Mouse (Mus musculus) erythroid progenitor cell, adult 5-6 weeks (primary cell): ENCODE results near the gene Muc13. TPM values are rescaled to one million over a fixed set of nuclear protein-coding genes. Genes with fewer than 3 reads are reported as not detected.

Experiments
- ATAC-seq: replicated peaks from 2 replicates; pipeline ENCODE4 v1.8.0; 2016; ENCODE audit warnings: moderate number of reproducible peaks, mild to moderate bottlenecking, moderate TSS enrichment, inconsistent platforms; ENCODE audit not compliant: poor library complexity, low FRiP score, severe bottlenecking
- total RNA-seq, 2 experiments: library from RNA; stranded (forward) in 1 of 2; stranded (reverse) in 1 of 2; fragments of 150-400 nt in 1 of 2; fragments of 186-747, 209-891 nt in 1 of 2; gene quantifications; 2 replicates each; pipeline versions ENCODE4 v1.2.3 to v1.2.4; 2015 to 2017; ENCODE audit warnings: low replicate concordance in 2 of 2

Muc13 gene
- total RNA-seq, 2 experiments from 2014 or later, result 1.2 to 6.3 TPM

DNA sequence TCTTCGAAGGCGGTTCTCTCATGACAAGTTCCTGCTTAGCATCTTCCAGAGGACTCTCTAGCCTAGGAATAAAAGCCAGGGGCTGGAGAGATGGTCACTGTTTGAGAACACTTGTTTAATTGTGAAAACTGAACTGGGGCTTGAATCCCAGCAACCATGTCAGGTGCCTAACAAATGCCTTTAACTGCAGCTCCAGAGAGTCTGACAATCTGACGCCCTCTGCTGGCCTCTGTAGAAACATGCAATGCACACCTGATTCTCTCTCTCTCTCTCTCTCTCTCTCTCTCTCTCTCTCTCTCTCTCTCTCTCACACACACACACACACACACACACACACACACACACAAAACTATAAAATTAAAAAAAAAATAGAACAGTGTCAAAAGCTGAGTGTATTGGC is 16.2 kb downstream of the Muc13 start:
- no peak for ATAC-seq

DNA sequence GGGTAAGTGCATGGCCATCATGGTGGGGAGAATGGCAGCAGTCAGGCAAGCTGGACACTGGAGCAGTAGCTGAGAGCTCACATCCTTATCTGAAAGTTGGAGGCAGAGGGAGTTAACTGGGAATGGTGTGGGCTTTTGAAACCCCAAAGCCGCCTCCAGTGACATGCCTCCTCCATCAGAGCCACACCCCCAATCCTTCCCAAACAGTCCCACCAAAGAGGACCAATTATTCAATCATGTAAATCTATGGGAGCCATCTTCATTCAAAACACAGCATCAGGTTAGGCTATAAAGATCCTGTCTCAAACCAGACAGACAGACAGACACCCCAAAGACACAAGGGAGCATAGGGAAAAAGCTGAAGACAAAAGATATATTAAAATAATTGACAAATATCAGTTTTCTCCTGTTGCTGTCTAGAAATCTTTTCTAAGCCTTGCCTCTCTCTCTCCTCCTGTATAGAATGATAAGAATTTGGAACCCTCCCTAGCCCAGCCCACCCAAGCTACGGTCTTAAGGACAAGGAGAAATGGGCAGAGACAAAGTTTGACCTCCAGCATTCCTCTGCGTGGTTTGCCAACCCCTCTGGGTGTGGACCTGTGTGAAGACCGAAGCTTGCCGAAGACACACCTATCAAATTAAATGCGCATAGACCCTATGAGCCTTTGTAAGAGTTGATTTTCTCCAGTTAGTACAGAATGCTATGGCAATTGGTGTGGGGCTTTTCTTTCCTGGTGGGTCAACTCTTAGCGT is 24.8 kb downstream of the Muc13 start:
- ATAC-seq, result no peak

DNA sequence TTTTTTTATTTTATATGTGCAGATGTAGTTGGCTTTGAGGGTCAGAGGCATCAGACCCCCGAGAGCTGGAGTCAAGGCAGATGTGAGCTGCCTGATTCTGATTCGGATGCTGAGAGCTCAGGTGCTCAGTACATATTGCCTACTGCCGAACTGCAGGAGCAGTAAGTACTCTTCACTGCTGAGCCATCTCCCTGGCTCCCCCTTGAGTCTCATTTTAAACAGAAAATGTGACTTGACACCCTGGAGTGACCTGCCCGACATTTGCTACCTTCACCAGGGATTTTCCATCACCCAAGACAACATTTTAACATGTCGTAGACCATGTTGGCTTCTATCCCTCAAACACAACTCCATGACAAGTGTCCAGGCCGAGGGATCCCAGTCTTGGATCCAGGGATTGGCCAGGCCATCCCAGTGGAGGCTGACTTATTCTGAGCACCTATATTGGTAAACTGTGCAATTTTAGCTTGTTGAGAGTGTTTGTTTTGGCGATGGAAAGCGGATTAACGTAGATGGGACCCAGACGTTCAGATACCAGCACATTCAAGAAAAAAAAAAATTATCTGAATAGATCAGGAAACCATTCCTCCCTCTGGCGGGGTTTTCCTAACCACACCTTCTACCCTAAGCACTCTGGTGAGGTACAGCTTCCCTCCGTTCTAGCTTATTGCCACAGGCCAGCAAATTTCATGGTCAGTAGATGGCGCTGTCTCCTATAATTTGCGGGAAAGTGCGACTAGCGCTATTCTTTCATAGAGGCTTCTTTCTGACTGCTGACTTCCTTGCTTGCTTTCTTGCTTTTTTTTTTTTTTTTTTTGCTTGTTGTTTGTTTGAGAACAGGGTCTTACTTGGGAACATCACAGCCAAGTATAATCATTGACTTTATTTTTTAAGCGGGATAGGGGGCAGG is 26.7 kb downstream of the Muc13 start:
- no peak; the same call in 1 of the 2 replicates for ATAC-seq

DNA sequence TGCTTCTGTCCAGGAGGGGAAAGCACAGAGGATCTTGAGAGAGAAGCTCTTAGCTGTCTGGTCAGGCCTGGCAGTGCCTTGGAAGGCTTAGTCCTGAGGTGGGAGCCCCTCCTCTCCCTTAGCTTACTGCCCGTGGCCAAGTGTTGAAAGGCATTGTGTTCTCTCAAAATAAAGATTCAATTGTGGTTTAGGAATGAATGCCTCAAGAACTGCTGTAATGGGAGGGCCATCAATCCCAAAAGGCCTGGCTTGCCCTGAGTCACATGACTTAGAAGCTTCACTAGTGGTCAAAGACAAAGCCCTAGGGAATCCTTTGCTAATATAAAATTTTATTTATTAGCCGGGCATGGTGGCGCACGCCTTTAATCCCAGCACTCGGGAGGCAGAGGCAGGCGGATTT is 30.8 kb downstream of the Muc13 start:
- no peak for ATAC-seq

DNA sequence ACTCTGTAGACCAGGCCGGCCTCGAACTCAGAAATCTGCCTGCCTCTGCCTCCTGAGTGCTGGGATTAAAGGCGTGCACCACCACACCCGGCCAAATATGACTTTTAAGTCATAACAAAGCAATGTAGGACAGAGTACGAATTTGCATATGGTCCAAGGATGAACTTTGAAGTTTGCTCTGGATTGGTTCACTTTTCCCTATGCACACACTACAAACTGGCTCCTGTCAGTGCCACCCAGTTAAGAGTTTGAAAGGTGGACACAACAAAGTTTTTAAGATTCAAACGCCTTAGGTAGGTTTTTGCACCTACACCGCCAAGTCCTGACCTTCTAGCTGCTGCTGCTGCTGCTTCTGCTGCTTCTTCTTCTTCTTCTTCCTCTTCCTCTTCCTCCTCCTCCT is 34.7 kb downstream of the Muc13 start:
- ATAC-seq, result no peak

DNA sequence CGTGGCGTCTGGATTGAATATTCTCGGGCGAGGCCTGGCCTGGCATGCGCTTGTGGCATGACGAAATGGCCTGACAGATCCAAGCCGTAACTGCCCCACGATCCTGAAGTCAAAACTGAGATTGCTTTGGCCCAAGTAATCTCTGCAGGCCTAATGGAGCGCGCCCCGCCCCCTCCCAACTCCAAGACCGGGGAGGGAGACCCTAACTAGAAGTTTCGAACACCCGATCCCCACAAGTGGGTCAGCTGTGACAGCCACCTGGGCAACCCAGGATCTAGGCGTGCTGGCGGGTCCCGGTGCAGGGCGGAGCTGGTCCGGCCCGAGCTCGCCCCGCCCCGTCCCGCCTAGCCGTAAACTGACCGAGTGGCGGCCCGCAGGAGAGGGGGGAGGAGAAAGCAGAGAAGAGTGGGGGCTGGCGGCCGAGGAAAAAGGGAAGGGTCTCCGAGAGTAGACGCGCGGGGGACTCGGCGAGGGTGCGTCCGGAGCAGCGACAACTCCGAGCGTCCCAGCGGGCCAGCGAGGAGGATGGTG is 35.5 kb downstream of the Muc13 start, which contains the start of gene Itgb5:
Gene Itgb5 (plus strand): TSS at position 365 of the 531 bp plus-strand sequence.
- ATAC-seq, result no peak

DNA sequence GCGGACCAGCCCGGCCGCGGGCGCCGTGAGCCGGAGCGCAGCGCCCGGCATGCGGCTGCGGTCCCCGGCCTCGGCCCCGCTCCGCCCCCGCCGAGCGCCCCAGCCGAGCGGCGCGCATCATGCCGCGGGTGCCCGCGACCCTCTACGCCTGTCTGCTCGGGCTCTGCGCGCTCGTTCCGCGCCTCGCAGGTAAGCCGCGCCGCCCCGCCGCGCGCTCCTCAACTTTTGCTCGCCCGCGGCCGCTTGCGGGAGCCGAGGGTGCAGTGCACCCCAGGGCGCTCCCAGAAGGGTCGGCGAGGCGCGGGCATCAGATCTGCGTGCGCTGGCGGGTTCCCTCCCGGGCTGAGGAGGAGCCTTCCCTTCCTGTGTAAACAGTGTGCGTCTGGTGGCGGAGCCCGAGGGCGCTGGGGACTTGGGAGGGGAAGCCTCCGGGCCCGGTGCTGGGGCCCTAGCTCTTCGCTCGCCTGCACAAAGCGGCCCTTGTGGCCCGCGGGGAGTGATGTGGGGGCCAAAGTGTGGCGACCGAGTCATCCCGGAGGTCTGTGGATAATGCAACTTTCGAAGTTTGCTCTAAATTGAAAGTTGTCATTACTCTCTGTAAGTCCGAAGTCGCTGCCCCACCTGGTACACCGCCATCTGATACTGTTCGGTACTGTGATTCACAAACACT is 36.1 kb downstream of the Muc13 start:
- no peak for ATAC-seq

DNA sequence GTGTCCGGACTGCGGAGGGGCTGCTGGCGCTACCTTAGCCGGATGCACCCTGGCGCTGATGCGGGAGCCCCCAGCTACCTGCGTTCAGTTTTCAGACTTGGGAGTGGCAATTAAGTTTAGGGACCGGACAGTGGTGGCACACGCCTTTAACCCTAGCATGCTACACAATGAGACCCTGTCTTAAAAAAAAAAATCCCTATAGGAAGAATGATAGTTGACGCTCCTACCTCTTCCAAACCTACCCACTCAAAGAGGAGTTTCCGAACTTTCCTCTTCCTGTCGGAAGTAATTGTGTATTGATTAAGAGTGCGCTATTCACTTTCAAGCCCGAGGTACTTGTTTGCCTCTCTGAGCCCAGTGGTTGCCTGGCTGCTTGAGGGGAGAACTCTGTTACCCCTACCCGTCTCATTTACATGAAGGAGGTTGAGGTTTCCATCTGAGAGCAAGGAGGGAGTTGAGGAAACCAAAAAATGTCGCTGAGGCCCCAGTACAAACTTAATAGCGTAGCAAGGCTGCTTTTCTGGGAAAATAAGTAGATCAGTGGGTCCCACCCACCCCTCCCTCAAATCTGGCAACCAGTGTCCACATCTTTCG is 36.8 kb downstream of the Muc13 start:
- no peak for ATAC-seq

DNA sequence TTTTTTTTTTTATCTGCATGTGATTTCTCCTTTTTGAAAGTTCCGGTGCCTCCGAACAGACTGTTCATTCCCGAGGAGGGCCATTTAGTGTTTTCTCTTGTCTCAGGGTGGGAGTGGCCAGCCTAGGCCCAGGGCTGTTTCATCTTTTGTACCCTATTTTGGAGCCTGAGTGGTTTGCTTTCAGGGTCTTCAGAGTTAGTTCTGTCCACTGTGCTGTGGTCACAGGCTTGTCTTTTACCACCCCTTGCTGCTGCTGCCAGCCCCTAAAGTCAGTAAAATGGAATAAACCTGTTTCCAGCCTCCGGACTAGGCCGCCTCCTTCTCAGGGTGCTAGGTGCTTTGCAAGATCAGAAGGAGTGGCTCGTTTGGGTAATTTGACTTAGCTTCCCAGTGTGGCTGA is 38.2 kb downstream of the Muc13 start:
- ATAC-seq, result 0 out of 2 replicates have a peak, but pooled peaks have one; percentile 30

DNA sequence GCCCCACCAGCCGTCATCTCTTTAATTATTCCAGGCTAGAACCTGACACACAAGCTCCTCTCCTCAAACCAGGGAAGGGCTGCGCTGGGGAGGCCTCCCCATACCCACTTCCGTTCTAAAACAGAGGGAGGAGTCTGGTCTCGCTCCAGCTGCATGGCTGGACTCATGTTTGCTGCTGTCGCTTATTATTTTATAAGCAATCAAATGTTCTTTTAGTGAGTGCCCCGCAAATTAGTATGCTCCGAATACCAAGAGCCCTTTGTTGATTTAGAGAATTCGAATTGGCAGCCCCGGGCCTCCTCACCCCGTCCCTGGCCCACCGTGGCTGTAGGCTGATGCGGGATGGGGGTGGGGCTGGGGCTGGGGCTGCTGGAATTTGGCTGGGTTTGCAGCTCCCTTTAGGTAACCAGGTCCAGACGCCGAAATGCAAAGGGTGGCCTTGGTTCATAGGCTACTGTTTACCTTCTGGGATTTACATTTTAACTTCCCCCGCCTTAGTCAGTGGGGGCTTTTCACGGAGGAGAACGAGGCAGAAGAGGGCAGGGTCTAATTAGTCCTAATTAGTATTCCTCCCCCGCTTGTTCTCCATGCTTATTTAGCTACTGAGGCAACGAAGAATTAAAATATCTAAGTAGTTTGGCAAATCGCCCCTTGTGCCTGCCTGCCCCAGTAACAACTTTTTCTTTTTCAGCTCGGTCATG is 39.0 kb downstream of the Muc13 start:
- ATAC-seq, result no peak

DNA sequence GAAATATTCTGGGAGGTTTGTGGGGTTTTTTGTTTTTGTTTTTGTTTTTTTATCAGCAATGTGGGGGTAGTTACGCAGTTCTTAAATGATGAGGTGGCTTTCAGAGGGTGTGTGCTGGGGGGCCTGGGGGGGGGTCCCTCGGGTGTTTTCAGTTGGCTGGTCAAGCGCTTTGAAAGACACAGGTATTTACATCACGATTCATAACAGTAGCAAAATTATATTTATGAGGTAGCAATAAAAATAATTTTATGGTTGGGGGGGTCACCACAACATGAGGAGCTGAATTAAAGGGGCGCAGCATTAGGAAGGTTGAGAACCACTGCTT is 39.6 kb downstream of the Muc13 start:
- no peak for ATAC-seq

DNA sequence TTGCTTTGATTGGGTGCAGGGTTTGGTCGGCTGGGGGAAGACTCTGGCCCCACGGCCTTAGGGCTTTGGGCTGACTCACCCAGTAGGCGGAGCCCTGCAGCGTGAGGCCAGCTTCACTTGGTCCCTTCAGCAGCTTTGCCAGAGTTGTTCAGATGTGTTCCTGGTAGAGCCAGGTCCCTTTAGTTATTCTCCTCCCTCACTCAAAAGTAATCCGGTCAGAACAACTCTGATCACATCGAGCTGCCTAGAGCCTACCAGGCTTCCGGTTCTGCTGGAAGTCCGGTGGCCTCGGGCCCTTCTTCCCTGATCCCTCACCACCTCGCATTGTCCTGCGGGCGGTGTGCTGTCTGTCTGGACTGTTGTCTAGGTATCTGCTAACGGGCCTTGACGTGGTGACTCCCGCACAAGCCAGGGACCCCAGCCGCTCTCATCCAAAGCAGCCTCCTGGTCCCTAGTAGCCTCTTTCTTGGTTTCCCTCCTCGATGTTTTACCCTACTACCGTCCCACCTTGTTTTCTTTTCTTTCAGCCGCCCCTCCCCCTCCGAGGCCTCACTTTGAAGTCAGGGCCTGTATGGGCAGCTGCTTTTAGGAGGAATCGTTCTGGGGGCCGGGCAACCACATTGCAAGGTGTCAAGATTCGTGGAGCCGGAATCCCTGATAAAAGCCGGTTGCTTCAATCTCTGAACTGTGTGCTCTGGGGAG is 40.1 kb downstream of the Muc13 start:
- no peak for ATAC-seq

DNA sequence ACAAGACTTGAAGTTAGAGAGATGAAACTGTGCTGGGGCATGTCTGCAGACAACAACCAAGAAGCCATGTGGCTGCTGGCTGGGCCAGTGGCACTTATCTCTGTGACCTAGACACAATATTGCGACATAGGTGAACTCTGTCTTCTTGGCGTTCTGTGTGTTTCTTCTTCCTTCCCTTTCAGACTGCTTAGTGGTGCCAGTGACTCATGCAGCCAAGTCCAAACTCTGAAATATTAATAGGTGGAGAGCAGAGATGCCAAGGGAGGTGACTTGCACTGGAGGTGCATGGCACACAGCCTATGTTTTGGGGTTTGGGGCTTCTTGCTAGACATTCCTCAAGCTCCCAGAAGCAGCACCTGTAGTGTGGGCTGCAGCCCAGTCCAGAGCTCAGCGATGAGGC is 42.8 kb downstream of the Muc13 start:
- no peak for ATAC-seq

DNA sequence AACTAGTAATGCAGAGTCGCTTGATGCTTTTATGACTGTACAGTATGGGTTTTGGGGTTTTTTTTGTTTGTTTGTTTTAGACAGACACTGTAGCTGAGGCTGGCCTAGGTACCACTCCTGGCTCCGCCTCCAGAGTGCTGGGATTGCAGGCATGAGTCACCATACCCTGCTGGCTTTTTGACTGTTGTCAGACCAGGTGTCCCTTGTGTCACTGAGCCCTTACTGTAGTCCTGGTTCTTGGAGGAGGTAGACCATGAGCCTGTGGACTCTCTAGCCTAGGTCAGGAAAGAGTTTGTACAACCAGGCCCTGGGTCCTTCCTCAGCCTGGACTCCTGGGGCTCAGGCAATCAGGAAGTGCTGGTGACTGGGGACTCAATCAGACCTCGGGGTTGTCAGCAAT is 43.4 kb downstream of the Muc13 start:
- ATAC-seq, result no peak

DNA sequence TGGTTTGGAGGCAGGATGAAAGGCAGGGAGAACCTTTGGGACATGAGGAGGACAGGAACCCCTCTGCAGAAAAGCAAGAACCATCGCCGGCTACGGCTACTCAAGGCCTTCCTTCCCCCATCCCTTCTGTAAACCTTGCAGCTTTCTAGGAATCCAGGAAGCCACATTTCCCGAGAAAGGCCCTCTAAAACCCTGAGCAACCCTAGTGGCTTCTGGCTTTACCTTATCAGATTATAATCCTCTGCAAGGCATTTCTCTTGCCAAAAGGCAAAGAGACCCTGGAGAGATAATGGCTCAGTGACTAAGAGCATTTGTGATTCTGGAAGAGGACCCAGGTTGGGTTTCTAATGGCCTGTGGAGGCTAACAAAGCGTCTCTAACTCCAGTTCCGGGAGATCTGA is 46.8 kb downstream of the Muc13 start:
- no peak for ATAC-seq

DNA sequence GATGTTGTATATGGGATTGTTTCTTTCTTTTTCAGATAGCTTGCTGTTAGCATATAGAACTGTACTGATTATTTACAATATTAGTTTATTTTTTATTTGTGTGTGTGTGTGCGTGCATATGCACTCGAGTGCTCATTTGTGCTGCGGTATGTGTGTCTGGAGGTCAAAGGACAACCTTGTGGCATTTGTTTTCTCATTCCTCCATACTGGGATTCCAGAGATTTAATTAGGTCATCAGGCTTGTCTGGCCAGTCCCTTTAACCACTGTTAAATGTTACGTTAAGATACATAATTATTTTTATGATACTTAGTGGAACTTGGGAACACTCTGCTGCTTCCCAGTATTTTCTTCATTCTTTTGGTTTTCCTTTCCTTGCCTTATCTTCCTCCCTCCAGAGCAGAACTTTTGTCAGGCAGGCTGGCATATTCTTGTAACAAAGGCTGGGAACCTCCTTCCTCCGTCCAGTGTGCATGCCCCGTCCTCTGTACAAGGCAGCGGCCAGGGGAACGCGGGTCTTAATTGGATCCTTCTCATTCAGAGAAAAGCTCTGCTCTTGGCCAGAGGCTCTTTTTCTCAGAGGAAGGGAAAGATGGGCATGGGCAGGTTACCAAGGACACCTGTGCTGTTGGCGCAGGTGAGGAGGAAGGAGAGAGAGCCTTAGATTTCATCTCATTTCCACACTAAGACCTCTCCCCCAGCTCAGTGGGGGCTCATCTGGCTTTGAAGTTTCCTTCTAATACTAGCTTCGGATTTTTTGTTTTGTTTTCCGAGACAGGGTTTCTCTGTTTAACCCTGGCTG is 48.4 kb downstream of the Muc13 start:
- no peak for ATAC-seq

DNA sequence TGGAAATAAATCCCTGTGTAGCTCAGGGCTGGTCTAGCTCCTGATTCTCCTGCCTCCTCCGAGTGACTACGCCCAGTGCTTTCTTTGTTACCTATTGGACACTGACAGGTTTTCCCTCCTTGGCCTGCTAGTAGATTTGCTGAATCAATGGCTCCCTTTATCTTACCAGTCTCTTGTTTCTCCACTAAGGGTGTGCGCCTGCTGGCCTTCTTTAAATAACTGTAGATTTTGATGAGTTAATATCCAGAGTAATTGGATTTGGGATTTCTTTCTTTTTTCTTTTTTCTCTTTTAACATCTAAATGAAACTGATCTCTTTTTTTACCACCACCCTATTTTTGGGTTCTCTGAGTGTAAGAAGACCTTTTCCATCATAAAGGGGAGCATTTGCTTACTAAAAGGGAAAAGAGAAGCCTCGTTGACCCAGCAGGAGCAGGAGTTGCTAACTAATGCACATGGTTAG is 50.3 kb downstream of the Muc13 start:
- ATAC-seq, result no peak

DNA sequence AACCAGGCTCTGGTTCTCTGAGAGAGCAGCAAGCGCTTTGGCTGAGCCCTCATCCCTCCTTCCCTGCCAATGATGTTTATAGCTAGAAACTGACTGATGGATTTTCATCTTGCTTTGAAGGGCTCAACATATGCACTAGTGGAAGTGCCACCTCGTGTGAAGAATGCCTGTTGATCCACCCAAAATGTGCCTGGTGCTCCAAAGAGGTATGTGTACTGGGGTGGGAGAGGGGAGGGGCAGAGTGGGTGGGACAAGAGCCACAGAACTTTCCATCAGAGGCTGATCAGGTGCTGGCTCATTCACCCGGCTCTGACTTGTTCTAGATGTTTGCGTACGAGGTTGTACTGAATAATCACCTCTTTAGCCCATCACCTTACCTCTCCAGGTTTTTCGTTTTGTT is 51.0 kb downstream of the Muc13 start:
- ATAC-seq, result no peak
